Mouse (Mus musculus) liver, adult 2 months (tissue): ENCODE data around the gene Traf5. TPM values are rescaled to one million over a fixed set of nuclear protein-coding genes. Genes with fewer than 3 reads are reported as not detected.

ENCODE experiments used
- DNase-seq: peaks from one replicate; pipeline ENCODE4 v3.0.0-alpha.2; 2011; ENCODE audit warnings: low read depth, low spot score; ENCODE audit errors: extremely low read depth
- H3K27ac ChIP-seq: fragments of 200-500 bp; replicated peaks from 2 replicates; pipeline ENCODE4 v1.5.1; 2012; ENCODE audit warnings: low read depth, mild to moderate bottlenecking, control low read depth, inconsistent platforms, low read length; ENCODE audit not compliant: insufficient read depth
- H3K27me3 ChIP-seq: fragments of 200-500 bp; 2 replicates; pipeline ENCODE4 v1.6.1; 2012; ENCODE audit warnings: mild to moderate bottlenecking, moderate library complexity, low read length, inconsistent platforms; ENCODE audit not compliant: control insufficient read depth, insufficient read depth
- H3K36me3 ChIP-seq: fragments of 200-500 bp; 2 replicates; pipeline ENCODE4 v1.6.1; 2012; ENCODE audit warnings: low read length, inconsistent platforms; ENCODE audit not compliant: control insufficient read depth, insufficient read depth
- H3K4me1 ChIP-seq: fragments of 200-500 bp; 2 replicates; pipeline ENCODE4 v1.6.1; 2011; ENCODE audit warnings: low read length; ENCODE audit not compliant: control insufficient read depth, insufficient read depth
- H3K4me3 ChIP-seq: fragments of 200-500 bp; 2 replicates; pipeline ENCODE4 v1.5.1; 2011; ENCODE audit warnings: low read depth, mild to moderate bottlenecking, control low read depth, low read length, moderate library complexity; ENCODE audit not compliant: insufficient read depth
- H3K79me2 ChIP-seq: fragments of 200-500 bp; 2 replicates; pipeline ENCODE4 v1.6.1; 2012; ENCODE audit warnings: inconsistent platforms, mild to moderate bottlenecking, low read length, moderate library complexity; ENCODE audit not compliant: control insufficient read depth, insufficient read depth
- H3K9ac ChIP-seq: fragments of 200-500 bp; 2 replicates; pipeline ENCODE4 v1.6.1; 2012; ENCODE audit warnings: low read depth, mild to moderate bottlenecking, control low read depth, inconsistent platforms, low read length
- CTCF ChIP-seq: fragments of 200-500 bp; IDR thresholded peaks from 2 replicates; pipeline ENCODE4 v1.5.1; 2011; ENCODE audit warnings: low read depth, low read length, control low read depth
- POLR2A ChIP-seq: fragments of 200-500 bp; IDR thresholded peaks from 2 replicates; pipeline ENCODE4 v1.6.1; 2011; ENCODE audit warnings: low read length, control low read depth; ENCODE audit not compliant: insufficient read depth; ENCODE audit errors: extremely low read depth
- WGBS: fragments of 180-500 bp; shearing (Covaris S2); methylation state at CpG from one replicate; pipeline ENCODE4 v1.1.7; 2018; 5-methylcytosine and 5-hydroxymethylcytosine counted together
- polyA plus RNA-seq: library from polyadenylated mRNA; depleted of rRNA; stranded (reverse); fragments of >200 nt; gene quantifications from 2 replicates; pipeline ENCODE4 v1.2.3, GENCODE M21; 2012
- total RNA-seq: library from RNA; depleted of rRNA; stranded (reverse); fragments of >200 nt; gene quantifications from 2 replicates; pipeline ENCODE4 v1.2.3, GENCODE M21; 2014

Gene Traf5
- total and polyA plus RNA-seq, 2 experiments = 3.3 to 7.3 TPM

GRCm38 (mm10) chr1:192109169-192109568, 16.8 kb upstream of the Traf5 start:
- 27% methylated on average over 6 of the region's 6 CpGs for WGBS
- TF ChIP-seq CTCF = no peak
- no peak for TF ChIP-seq POLR2A
- H3K27ac ChIP-seq = no peak overlapping the region
- H3K4me3 ChIP-seq = no peak overlapping the region
- no peaks in the 10 kb centered on the region for H3K79me2 ChIP-seq
- H3K36me3 ChIP-seq = peaks cover 24% of the 10 kb centered on the region
- peaks cover 4% of the 10 kb centered on the region for H3K4me1 ChIP-seq
- peak; percentile 61 for DNase-seq
- H3K27me3 ChIP-seq = no peaks in the 10 kb centered on the region
- no peak overlapping the region for H3K9ac ChIP-seq

- Histone ChIP-seq H3K4me3 (no peak overlapping the region), H3K36me3 (peaks cover 14% of the 10 kb centered on the region), H3K79me2 (no peaks in the 10 kb centered on the region), H3K27me3 (no peaks in the 10 kb centered on the region), H3K4me1 (peaks cover 10% of the 10 kb centered on the region), H3K27ac (no peak overlapping the region), H3K9ac (no peak overlapping the region)
- TF ChIP-seq POLR2A = no peak
- peak; percentile 89 for TF ChIP-seq CTCF
- WGBS = 0% methylated on average over 2 of the region's 2 CpGs
- peak; percentile 69 for DNase-seq
These were observed 15.0 kb upstream of the Traf5 start for GRCm38 (mm10) chr1:192107352-192107751.

GRCm38 (mm10) chr1:192105902-192106389, 13.6 kb upstream of the Traf5 start:
- no peak overlapping the region for H3K27ac ChIP-seq

GRCm38 (mm10) chr1:192104021-192104420, 11.7 kb upstream of the Traf5 start:
- Histone ChIP-seq H3K27ac (no peak overlapping the region), H3K36me3 (peaks cover 16% of the 10 kb centered on the region), H3K9ac (no peak overlapping the region), H3K79me2 (no peaks in the 10 kb centered on the region), H3K4me3 (no peak overlapping the region), H3K4me1 (peaks cover 10% of the 10 kb centered on the region), H3K27me3 (no peaks in the 10 kb centered on the region)
- DNase-seq = peak; percentile 86
- no peak for TF ChIP-seq CTCF
- WGBS = 70% methylated on average over 9 of the region's 9 CpGs

More at GRCm38 (mm10) chr1:192105902-192106389, 13.6 kb upstream of the Traf5 start:
- Histone ChIP-seq H3K27me3 (no peaks in the 10 kb centered on the region), H3K36me3 (peaks cover 15% of the 10 kb centered on the region), H3K9ac (no peak overlapping the region), H3K4me1 (peaks cover 10% of the 10 kb centered on the region), H3K79me2 (no peaks in the 10 kb centered on the region), H3K4me3 (no peak overlapping the region)
- peak; percentile 53 for DNase-seq
- 52% methylated on average over 4 of the region's 4 CpGs for WGBS
- TF ChIP-seq POLR2A = no peak
- TF ChIP-seq CTCF = no peak

GRCm38 (mm10) chr1:192103176-192103575, 10.8 kb upstream of the Traf5 start:
- TF ChIP-seq POLR2A (no peak), CTCF (no peak)
- Histone ChIP-seq H3K4me3 (no peak overlapping the region), H3K36me3 (peaks cover 19% of the 10 kb centered on the region), H3K27ac (no peak overlapping the region), H3K4me1 (peaks cover 10% of the 10 kb centered on the region), H3K9ac (no peak overlapping the region), H3K27me3 (no peaks in the 10 kb centered on the region), H3K79me2 (no peaks in the 10 kb centered on the region)
- WGBS = 31% methylated on average over 6 of the region's 6 CpGs
- DNase-seq = peak; percentile 46

GRCm38 (mm10) chr1:192101359-192101758, 9.0 kb upstream of the Traf5 start:
- Histone ChIP-seq H3K27me3 (no peaks in the 10 kb centered on the region), H3K36me3 (peaks cover 20% of the 10 kb centered on the region), H3K79me2 (no peaks in the 10 kb centered on the region), H3K4me3 (no peak overlapping the region), H3K27ac (no peak overlapping the region), H3K4me1 (peaks cover 10% of the 10 kb centered on the region), H3K9ac (no peak overlapping the region)
- no peak for DNase-seq
- TF ChIP-seq CTCF (no peak), POLR2A (no peak)
- 89% methylated on average over 8 of the region's 8 CpGs for WGBS
